Mouse (Mus musculus): ENCODE measurements around the gene Lrrc1.

DNA sequence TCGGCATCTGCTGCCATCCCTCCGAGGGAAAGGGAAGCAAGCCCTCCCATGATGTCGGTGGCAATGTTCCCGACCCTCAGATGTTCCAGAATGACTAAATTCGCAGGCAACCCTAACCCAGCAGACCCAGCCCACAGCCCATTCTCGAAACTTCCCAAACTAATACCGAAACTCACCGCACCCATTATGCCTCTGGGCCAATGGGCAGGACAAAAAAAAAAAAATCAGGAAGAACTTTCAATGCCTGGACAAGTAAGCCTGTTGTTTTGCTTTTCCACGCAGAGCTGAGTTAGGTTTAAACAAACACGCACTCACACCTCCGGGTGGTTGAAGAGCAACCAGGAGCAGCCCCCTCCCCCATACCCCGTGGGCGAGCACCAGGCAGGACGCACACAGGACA, 118.6 kb downstream of the Lrrc1 start:
- no peak for TF ChIP-seq CTCF (conservative IDR thresholded peaks at IDR 0.05; ENCODE audit: low read length)
- TF ChIP-seq NANOG (IDR thresholded peaks at IDR 0.05; ENCODE audit: borderline replicate concordance, low read length) = no peak
- TF ChIP-seq POU5F1 (IDR thresholded peaks at IDR 0.05; ENCODE audit: borderline replicate concordance, low read length) = no peak
